Mouse (Mus musculus) neural tube, embryonic 13.5 days (tissue): ENCODE data around the gene Pprc1. TPM values are rescaled to one million over a fixed set of nuclear protein-coding genes. Genes with fewer than 3 reads are reported as not detected.

ENCODE experiments used
- ATAC-seq: fragments of 200-750 bp; cut with Nextera tagmentation; 2 replicates; pipeline ENCODE4 v1.8.0; 2017; ENCODE audit warnings: low read depth, mild to moderate bottlenecking, moderate TSS enrichment, moderate library complexity
- H3K27ac ChIP-seq: fragments of 300-500 bp; sonication (generic); replicated peaks from 2 replicates; pipeline ENCODE4 v1.5.1; 2015; ENCODE audit warnings: moderate library complexity, mild to moderate bottlenecking, inconsistent platforms
- H3K27me3 ChIP-seq: fragments of 300-500 bp; sonication (generic); 2 replicates; pipeline ENCODE4 v1.6.1; 2015; ENCODE audit warnings: mild to moderate bottlenecking, inconsistent platforms
- H3K36me3 ChIP-seq: fragments of 300-500 bp; sonication (generic); 2 replicates; pipeline ENCODE4 v1.6.1; 2015; ENCODE audit warnings: mild to moderate bottlenecking, inconsistent platforms
- H3K4me1 ChIP-seq: fragments of 300-500 bp; sonication (generic); replicated peaks from 2 replicates; pipeline ENCODE4 v1.6.1; 2015; ENCODE audit warnings: inconsistent platforms
- H3K4me2 ChIP-seq: fragments of 300-500 bp; sonication (generic); 2 replicates; pipeline ENCODE4 v1.6.1; 2015; ENCODE audit warnings: inconsistent platforms, mild to moderate bottlenecking, moderate library complexity
- H3K4me3 ChIP-seq: fragments of 300-500 bp; sonication (generic); 2 replicates; pipeline ENCODE4 v1.5.1; 2015; ENCODE audit warnings: mild to moderate bottlenecking, inconsistent platforms
- H3K9ac ChIP-seq: fragments of 300-500 bp; sonication (generic); 2 replicates; pipeline ENCODE4 v1.6.1; 2015; ENCODE audit warnings: moderate library complexity, mild to moderate bottlenecking, inconsistent platforms
- H3K9me3 ChIP-seq: fragments of 300-500 bp; sonication (generic); 2 replicates; pipeline ENCODE4 v1.6.1; 2016; ENCODE audit warnings: inconsistent platforms
- WGBS: fragments of 180-500 bp; shearing (Covaris S2); methylation state at CpG from one replicate; pipeline ENCODE4 v1.1.7; 2015; 5-methylcytosine and 5-hydroxymethylcytosine counted together
- polyA plus RNA-seq: library from polyadenylated mRNA; unstranded; fragments of >200 nt; fragmentation: Nextera tagmentation; extraction: Ambion mirVana; gene quantifications from 2 replicates; pipeline ENCODE4 v1.2.1, GENCODE M21; 2015

Pprc1 gene
- 17.1 and 25.1 TPM in 2 replicates for polyA plus RNA-seq

DNA sequence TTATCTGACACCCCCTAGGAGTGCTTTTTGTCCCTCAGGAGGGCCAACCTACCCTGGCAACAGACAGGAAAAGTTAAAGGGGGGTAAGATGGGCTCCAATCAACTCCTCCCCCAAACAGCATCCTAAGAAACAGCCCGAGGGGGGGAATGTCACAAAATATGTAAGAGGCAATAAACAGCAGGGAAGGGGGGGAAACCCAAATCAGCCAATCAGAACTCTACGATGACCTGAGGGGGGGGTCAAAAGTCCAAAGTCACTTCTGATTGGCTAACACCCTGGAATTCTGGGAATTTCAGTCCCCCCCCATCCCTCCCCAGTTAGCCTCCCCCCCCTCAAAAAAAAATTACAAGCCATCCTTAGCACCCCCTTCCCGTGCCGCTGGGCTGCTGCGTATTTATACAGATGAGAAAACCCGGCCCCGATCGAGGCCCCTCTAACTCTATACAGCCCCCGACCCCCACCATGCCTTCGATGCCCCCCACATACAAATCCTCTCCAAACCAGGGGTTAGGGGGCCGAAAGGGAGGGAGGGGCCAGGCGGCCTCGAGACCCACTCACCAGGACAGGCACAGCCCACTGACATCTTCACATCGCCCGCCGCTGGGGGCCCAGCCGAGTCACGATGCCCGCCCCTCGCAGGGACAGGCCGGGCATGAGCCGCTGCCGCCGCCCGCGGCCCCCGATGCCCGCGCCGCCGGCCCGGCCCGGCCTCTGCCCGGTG lies at the start of gene Pprc1:
Gene Pprc1, plus strand, starts transcription at position 616 of the 722 bp plus-strand sequence.
- under 1% methylated on average over 34 of the region's 34 CpGs for WGBS
- Histone ChIP-seq H3K4me1 (peaks cover 63% of the 10 kb centered on the region), H3K9ac (peak within 1 kb of the TSS; percentile 99), H3K9me3 (no peaks in the 10 kb centered on the region), H3K27ac (peak within 1 kb of the TSS; percentile 99), H3K36me3 (no peaks in the 10 kb centered on the region), H3K4me2 (peak within 1 kb of the TSS; percentile 100), H3K27me3 (no peaks in the 10 kb centered on the region), H3K4me3 (peak within 1 kb of the TSS; percentile 95)
- ATAC-seq = peak; percentile 3; the same call in 1 of the 2 replicates

DNA sequence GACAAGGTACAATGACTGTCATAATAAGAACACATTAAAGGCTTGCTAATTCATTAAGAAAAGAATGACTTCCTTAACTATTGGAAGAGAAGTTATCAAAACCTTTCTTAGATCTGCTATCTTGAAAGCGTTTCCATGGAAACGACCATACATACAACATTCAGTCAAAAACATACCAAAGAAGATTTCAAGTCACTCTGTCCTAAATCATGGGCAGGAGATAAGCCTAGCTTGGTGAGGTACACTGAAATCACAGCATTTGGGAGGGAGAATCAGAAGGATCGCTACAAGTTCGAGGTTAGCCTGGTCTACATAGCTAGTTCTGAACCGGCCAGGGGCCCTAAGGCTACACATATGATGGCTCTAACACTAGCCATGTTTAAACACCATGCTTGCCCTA lies 47.3 kb upstream of the Pprc1 start:
- H3K27me3 ChIP-seq = no peaks in the 10 kb centered on the region; the same call in 1 of the 2 replicates
- H3K4me1 ChIP-seq = peaks cover 11% of the 10 kb centered on the region

DNA sequence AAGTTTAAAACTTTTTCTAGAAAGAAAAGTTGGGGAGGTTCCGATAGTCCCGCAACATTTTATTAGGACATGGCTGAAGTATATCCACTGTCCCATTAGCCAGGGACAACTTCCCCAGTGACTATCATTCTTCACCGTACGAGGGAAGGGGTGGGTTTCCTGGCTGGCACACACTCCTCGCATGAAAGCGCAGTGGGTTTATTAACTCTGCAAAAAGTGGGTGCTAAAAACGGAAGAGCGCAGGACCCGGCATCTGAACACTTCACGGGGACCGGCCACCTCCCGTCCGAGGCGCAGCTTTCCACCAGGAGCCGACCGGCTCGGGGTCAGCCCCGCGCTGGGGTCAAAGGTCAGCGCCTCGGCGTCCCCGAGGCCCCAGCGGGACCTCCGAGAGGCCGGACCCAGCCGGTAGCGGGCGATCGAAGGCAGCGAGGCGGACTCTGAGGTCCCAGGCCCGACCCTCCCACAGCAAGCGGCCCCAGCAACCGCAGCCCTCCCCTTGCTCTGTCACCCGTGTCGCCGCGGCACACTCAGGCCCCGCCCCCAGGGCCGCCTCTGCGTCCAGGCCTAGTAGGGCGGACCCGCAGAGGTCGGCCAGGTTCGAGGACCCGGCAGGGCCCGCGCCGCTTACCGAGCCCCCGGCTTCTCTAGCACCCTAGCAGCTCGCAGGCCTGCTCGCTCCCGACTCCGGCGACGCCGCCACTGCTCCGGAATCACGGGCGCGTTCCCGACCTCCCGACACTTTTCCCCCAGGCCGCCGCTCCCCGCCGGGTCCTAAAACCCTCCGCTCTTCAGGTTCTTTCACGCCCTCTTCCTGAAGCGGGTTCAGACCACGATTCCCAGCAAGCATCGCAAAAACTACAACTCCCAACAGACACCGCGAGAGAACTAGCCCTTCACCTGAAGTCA lies 46.6 kb upstream of the Pprc1 start, which contains the start of gene Armh3:
Gene Armh3, minus strand, starts transcription at position 704 of the 909 bp plus-strand sequence.
- H3K9ac ChIP-seq = peak within 1 kb of the TSS; percentile 95
- peak within 1 kb of the TSS; percentile 68 for H3K4me2 ChIP-seq
- ATAC-seq = peak; percentile 95
- WGBS = 2% methylated on average over 76 of the region's 76 CpGs
- H3K27me3 ChIP-seq = peaks cover 4% of the 10 kb centered on the region
- H3K27ac ChIP-seq = peak within 1 kb of the TSS; percentile 97
- peaks cover 11% of the 10 kb centered on the region for H3K4me1 ChIP-seq
- 0 out of 2 replicates have a peak, but pooled peaks cover 5% of the 10 kb centered on the region for H3K9me3 ChIP-seq
- peaks cover 8% of the 10 kb centered on the region for H3K36me3 ChIP-seq
- peak within 1 kb of the TSS; percentile 89 for H3K4me3 ChIP-seq

More for the DNA sequence above, 47.3 kb upstream of the Pprc1 start:
- Histone ChIP-seq H3K36me3 (peaks cover 8% of the 10 kb centered on the region), H3K9ac (peak overlapping the region; percentile 95), H3K4me3 (peak overlapping the region; percentile 89), H3K27ac (no peak overlapping the region; the same call in 1 of the 2 replicates), H3K9me3 (0 out of 2 replicates have a peak, but pooled peaks cover 5% of the 10 kb centered on the region), H3K4me2 (peak overlapping the region; percentile 68)
- peak; percentile 6; the same call in 1 of the 2 replicates for ATAC-seq
- WGBS = 69% methylated on average over 5 of the region's 5 CpGs

DNA sequence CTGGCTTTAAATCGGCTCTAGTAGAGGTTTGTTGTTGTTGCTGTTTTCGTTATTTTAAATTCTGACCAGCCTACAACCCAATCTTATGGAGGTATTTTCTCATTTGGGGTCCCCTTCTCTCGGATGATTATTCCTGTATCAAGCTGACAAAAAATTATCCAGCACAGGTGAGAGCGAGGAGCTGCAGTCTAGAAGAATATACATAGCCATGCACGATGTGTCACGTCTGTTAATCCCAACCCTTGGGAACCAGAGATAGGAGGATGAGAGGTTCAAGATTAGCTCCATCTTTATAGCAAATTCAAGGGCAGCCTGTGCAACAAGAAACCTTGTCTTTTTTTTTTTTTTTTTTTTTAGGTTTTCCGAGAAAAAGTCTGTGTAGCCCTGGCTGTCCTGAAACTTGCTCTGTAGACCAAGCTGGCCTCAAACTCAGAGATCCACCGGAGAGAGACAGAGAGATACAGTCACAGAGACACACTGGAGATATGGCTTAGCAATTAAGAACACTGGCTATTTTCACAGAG lies 45.9 kb upstream of the Pprc1 start:
- peak overlapping the region; percentile 89 for H3K4me3 ChIP-seq
- ATAC-seq = peak; percentile 41
- peaks cover 8% of the 10 kb centered on the region for H3K36me3 ChIP-seq
- WGBS = 9% methylated on average over 8 of the region's 8 CpGs
- peak overlapping the region; percentile 68 for H3K4me2 ChIP-seq
- peaks cover 18% of the 10 kb centered on the region for H3K4me1 ChIP-seq
- 0 out of 2 replicates have a peak, but pooled peaks cover 5% of the 10 kb centered on the region for H3K9me3 ChIP-seq
- H3K27me3 ChIP-seq = peaks cover 7% of the 10 kb centered on the region
- H3K9ac ChIP-seq = peak overlapping the region; percentile 95
- H3K27ac ChIP-seq = 0 out of 2 replicates have a peak overlapping the region, but pooled peaks have one; percentile 97

DNA sequence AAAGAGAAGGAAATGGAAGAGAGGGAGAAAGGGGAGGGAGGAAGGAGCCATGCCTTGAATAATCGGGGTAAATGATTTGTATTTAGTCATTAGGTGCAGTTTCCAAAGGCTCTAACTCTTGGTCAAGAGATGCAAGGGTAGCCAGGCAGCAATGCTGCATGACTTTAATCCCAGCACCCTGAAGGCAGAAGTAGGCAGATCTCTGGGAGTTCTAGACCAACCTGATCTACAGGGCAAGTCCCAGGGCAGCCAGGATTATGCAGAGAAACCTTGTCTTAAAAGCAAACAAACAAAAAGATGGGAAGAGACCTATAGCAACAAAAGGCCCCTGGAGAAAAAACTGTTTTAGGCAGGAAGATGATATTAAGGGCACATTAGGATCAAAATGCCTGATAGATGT lies 45.3 kb upstream of the Pprc1 start:
- H3K4me3 ChIP-seq = no peak overlapping the region
- H3K27me3 ChIP-seq = peaks cover 13% of the 10 kb centered on the region
- no peak overlapping the region for H3K9ac ChIP-seq
- H3K4me1 ChIP-seq = peaks cover 24% of the 10 kb centered on the region
- 0 out of 2 replicates have a peak, but pooled peaks cover 5% of the 10 kb centered on the region for H3K9me3 ChIP-seq
- no peak overlapping the region for H3K27ac ChIP-seq
- peak overlapping the region; percentile 68; the same call in 1 of the 2 replicates for H3K4me2 ChIP-seq
- no peak for ATAC-seq
- peaks cover 8% of the 10 kb centered on the region for H3K36me3 ChIP-seq
- WGBS = 70% methylated on average over 1 of the region's 1 CpGs

DNA sequence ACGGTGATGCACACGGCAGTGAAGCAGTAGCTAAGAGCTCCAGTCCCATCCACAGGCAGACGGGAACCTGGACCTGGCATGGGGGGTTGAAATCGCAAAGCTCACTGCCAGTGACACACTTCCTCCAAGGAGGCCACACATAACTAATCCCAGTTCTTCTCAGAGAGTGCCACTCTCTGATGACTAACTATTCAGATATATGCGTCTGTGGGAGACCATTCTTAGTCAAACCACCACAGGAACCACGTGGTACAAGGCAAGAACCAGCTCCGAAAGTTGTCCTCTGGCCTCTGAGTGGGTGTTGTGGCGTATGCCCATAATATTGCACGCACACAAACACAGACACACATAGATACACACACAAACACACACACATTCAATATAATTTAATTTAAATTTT lies 42.4 kb upstream of the Pprc1 start:
- 81% methylated on average over 9 of the region's 9 CpGs for WGBS
- no peak for ATAC-seq
- Histone ChIP-seq H3K4me3 (no peak overlapping the region), H3K4me1 (peaks cover 22% of the 10 kb centered on the region), H3K4me2 (no peak overlapping the region), H3K9me3 (no peaks in the 10 kb centered on the region), H3K9ac (no peak overlapping the region), H3K36me3 (no peaks in the 10 kb centered on the region), H3K27me3 (peaks cover 18% of the 10 kb centered on the region), H3K27ac (no peak overlapping the region)

DNA sequence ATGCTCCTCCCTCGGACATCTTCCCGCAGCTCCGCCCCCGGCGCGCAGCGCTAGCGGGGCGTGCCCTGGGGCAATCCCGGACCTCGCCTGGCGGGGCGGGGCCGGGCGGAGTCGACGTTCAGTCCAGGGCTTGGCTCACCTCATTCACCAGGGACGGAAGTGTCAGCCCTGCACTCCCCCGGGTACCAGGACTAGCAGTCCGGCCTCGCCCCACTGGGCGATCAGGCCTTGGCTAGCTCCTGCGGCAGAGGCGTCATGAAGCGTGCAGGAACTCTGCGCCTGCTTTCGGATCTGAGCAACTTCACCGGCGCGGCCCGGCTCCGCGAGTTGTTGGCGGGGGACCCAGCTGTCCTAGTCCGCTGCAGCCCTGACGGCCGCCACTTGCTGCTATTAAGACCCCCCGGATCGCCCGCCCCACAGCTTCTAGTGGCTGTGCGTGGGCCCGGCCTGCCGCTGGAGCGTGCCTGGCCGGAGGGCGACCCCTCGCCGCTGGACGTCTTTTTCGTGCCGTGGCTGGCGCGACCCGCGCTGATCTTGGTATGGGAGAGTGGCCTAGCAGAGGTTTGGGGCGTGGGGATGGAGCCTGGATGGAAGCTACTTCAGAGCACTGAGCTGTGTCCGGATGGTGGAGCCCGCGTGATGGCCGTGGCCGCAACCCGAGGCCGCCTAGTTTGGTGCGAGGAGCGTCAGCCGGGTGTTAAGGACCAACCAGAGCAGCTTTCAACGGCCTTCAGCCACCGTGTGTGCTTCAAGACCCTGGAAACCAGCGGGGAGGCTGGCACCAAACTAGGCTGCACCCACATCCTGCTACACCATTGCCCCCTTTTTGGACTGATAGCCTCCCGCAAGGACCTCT lies 41.1 kb upstream of the Pprc1 start, which contains the start of gene Hps6:
Gene Hps6, plus strand, starts transcription at position 138 of the 856 bp plus-strand sequence.
- WGBS = 1% methylated on average over 70 of the region's 70 CpGs
- peak; percentile 48 for ATAC-seq
- H3K4me2 ChIP-seq = peak within 1 kb of the TSS; percentile 93

DNA sequence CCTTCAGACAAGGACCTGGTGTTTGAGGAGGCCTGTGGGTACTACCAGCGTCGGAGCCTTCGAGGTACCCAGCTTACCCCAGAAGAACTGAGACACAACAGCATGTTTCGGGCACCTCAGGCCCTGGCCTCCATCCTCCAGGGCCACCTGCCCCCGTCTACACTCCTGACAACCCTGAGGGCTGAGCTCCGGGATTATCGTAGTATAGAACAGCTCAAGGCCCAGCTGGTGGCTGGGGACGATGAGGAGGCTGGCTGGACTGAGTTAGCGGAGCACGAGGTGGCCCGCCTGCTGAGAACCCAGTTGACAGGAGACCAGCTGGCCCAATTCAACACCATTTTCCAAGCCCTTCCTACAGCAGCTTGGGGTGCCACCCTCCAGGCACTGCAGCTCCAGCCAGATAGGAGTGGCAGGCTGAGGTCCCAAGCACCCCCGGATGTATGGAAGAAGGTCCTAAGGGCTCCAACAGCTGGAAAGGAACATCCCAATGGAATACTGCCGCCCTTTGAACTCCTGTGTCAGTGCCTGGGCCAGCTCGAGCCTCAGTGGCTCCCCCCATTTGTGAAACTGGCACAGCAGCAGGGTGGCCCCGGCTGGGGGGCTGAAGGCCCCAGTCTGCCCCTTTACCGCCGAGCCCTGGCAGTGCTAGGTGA lies 39.7 kb upstream of the Pprc1 start:
- no peak for ATAC-seq
- no peak overlapping the region for H3K4me2 ChIP-seq
- no peak overlapping the region for H3K4me3 ChIP-seq
- no peaks in the 10 kb centered on the region for H3K9me3 ChIP-seq
- no peaks in the 10 kb centered on the region for H3K36me3 ChIP-seq
- no peak overlapping the region for H3K27ac ChIP-seq
- H3K27me3 ChIP-seq = peaks cover 18% of the 10 kb centered on the region
- WGBS = 72% methylated on average over 17 of the region's 17 CpGs
- peaks cover 17% of the 10 kb centered on the region for H3K4me1 ChIP-seq
- no peak overlapping the region for H3K9ac ChIP-seq

More for the DNA sequence above, 41.1 kb upstream of the Pprc1 start, which contains the start of gene Hps6:
- Histone ChIP-seq H3K9ac (peak within 1 kb of the TSS; percentile 74), H3K27ac (no peak within 1 kb of the TSS), H3K9me3 (no peaks in the 10 kb centered on the region), H3K4me1 (peaks cover 17% of the 10 kb centered on the region), H3K36me3 (no peaks in the 10 kb centered on the region), H3K27me3 (peaks cover 18% of the 10 kb centered on the region), H3K4me3 (peak within 1 kb of the TSS; percentile 54)

DNA sequence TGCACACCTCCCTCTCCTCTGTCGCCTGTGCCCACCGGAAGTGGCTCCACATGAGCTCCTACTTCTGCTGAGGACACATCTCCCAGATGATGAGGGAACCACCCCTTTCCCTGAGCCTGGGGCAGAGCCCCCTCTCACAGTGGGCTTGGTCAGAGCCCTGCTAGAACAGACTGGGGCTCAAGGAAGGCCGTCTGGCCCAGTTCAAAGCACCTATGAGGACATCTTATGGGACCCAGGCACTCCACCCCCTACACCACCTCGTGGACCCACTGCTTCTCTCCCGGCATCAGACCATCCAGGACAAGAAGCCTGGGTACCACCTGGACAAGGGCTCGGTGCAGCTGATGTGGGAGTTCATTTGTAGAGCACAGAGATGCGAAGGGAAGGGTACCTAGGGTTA lies 39.0 kb upstream of the Pprc1 start:
- ATAC-seq = no peak
- WGBS = 83% methylated on average over 7 of the region's 7 CpGs
- Histone ChIP-seq H3K9me3 (no peaks in the 10 kb centered on the region), H3K27ac (no peak overlapping the region), H3K4me1 (peaks cover 17% of the 10 kb centered on the region), H3K36me3 (no peaks in the 10 kb centered on the region), H3K4me2 (no peak overlapping the region), H3K4me3 (no peak overlapping the region), H3K27me3 (peaks cover 18% of the 10 kb centered on the region), H3K9ac (no peak overlapping the region)

DNA sequence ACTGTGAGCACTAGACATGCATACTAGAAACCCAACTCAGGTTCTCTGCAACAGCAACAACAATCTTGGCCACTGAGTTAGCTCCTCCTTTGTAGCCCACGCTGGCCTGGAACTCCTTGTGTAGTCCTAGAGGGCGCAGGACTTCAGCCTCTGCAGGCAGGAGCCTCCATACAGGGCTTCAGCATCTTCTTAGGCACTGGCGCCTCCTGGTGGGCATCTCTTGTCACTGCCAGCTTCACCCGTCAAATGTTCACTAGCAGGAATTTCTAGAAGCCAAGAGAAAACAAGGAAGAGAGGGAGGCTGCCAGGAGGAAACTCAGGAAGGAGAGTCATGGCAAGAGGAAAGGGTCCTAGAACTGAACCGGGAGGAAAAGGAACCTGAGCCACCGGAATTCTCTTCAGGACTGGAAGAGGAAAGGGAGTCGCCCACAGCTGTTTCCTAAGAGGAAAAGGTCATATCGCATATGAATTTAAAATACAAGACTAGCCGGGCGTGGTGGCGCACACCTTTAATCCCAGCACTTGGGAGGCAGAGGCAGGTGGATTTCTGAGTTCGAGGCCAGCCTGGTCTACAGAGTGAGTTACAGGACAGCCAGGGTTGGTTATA lies 30.0 kb upstream of the Pprc1 start:
- H3K4me3 ChIP-seq = no peak overlapping the region
- 0 out of 2 replicates have a peak, but pooled peaks cover 4% of the 10 kb centered on the region for H3K9me3 ChIP-seq
- WGBS = 41% methylated on average over 12 of the region's 12 CpGs
- H3K9ac ChIP-seq = no peak overlapping the region
- no peaks in the 10 kb centered on the region for H3K36me3 ChIP-seq
- ATAC-seq = peak; percentile 75; the same call in 1 of the 2 replicates
- no peaks in the 10 kb centered on the region for H3K27me3 ChIP-seq
- no peaks in the 10 kb centered on the region for H3K4me1 ChIP-seq
- no peak overlapping the region for H3K4me2 ChIP-seq
- no peak overlapping the region for H3K27ac ChIP-seq
